Mouse (Mus musculus) thymus, postnatal 14 days (tissue): ENCODE measurements at regions not wholly inside any gene's neighbourhood (a gene's known extent, or its start where the extent isn't known, plus 50 kb on each side); places are given as distances from the start of the nearest gene placed in this dataset.

Experiments used
- DNase-seq: peaks from one replicate; pipeline ENCODE4 v3.0.0; 2021

GRCm38 (mm10) chr6:31065419-31065818 lies 106.5 kb upstream of the Klf14 start:
- no peak for DNase-seq

- DNase-seq, result no peak
Observed at GRCm38 (mm10) chr6:31066861-31067260, 108.0 kb upstream of the Klf14 start.

- no peak for DNase-seq
Observed at GRCm38 (mm10) chr6:31067453-31067852, 108.6 kb upstream of the Klf14 start.

- no peak for DNase-seq
Observed at GRCm38 (mm10) chr6:31069243-31069642, 110.4 kb upstream of the Klf14 start.

DNA sequence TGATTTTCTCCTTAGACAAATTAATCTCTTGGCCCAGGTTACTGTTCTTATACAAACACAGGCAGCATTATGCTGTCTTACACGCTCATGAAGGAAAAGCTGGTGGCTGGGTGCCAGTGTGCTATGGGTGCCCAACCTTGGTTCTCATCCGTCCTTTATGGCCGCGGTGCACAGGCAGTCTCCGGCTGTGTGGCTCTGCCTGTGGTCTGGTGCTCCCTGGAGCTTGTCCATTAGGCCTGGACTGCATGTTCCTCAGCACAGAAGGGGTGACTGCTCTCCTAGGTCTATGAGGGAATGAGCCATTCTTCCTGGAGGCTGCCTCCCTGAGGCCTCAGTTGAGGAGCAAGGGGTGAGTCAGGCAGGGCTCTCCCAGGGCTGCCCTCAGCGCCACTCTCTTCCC lies 111.7 kb upstream of the Klf14 start:
- no peak for DNase-seq

GRCm38 (mm10) chr6:31070966-31071365 lies 112.1 kb upstream of the Klf14 start:
- DNase-seq, result no peak

- no peak for DNase-seq
Observed at GRCm38 (mm10) chr6:31072072-31072471, 113.2 kb upstream of the Klf14 start.

DNA sequence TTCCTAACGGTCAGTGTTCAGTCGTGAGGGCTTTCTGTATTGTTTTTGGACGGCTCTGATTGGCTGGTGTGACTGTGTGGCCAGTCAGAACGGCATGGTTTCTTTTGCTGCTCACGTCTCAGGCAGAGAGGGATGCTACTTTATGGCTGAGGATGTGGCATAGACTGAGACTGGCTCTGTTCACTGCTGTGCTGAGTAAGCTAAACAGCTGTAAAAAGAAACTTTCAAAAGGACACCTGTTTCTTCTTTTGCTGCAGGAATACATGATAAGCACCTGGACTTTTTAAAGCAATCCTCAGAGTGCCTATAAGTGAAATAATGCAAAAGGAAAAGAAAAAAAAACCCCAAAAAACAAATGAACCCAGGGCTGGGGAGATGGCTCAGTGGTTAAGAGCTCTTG lies 113.7 kb upstream of the Klf14 start:
- peak; percentile 31 for DNase-seq

- DNase-seq, result no peak
Observed at GRCm38 (mm10) chr6:31073338-31073737, 114.5 kb upstream of the Klf14 start.

DNA sequence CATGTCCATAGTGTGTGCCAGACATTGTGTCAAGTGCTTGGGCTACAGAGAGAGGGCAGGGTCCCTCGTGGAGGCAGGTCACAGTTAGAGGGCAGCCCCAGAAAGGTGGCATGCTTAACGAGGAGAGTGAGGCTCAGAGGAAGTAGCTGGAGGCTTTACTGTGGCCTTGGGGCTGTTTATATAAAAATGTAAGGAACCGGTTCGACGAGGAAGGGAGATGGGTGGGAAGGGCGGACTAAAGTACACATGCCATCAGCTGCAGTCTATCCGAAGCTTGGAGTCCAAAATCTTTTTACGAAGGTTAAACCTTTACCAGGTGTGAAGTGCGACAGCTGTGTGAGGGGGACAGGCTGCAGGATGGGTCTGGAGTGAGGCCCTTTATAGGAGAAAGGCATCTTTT lies 115.5 kb upstream of the Klf14 start:
- DNase-seq, result no peak

DNA sequence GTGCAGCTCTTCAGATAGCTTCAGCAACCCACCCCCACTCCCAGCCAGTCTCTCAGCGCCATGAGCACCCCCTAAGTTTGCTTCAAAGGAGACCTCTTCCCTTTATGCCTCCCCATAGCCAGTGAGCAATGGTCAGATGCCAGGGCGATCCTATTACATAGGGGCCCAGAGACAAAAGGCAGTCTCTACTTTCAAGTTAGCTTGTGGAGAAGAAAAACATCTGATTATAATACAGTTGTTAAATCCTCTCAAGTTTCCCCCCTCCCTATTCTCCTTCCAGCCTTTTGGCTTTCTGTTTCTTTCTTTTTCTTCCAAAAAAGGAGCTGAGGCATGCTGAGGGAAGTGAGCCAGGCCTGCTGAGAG lies 116.3 kb upstream of the Klf14 start:
- DNase-seq, result no peak

GRCm38 (mm10) chr6:31075572-31076477 lies 116.9 kb upstream of the Klf14 start:
- peak; percentile 74 for DNase-seq

GRCm38 (mm10) chr6:31076478-31076834 lies 117.6 kb upstream of the Klf14 start:
- no peak for DNase-seq

DNA sequence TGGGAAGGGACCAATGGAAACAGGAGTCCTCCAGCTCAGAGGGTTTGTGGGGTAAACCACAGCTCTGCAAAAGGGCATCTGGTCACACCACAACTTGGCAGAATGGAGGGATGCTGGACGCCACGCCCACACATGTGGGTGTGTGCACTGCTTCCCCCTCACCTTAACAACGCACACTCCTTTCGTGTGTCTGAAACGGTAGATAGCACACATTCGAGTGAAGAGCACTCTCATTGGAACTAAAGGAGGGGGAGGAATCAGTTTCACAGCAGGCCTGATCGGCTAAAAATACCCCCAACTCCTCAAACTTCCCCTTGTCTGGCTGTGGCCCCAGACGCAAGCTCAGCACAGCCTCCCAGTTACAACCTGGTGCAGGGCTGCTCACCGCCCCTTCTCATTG lies 118.3 kb upstream of the Klf14 start:
- no peak for DNase-seq

GRCm38 (mm10) chr6:31077779-31078178 lies 118.9 kb upstream of the Klf14 start:
- no peak for DNase-seq

DNA sequence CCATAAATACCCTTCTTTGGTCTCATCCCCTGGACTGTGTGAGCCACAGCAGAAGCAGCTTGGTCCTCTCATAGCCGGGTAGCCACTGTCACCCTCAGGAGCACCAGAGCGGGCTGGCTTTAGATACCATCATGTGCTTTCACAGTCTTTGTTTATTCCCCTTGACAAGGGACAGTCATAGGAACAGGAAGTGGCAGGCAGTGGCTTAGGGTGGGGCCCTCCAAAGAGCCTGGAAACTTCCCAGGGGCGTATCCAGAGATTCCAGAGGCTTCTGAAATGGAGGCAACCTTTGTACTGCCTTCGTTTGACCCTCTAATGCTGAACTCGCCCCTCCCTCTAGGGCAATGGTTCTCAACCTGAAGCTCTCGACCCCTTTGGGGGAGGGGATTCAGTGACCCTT lies 119.5 kb upstream of the Klf14 start:
- DNase-seq, result no peak

- peak; percentile 34 for DNase-seq
Observed at GRCm38 (mm10) chr6:31079586-31080259, 120.8 kb upstream of the Klf14 start.

- DNase-seq, result no peak
Observed at GRCm38 (mm10) chr6:31080279-31080678, 121.4 kb upstream of the Klf14 start.

- DNase-seq, result no peak
Observed at GRCm38 (mm10) chr6:31080691-31081090, 121.8 kb upstream of the Klf14 start.

GRCm38 (mm10) chr6:31081238-31081637 lies 122.4 kb upstream of the Klf14 start:
- no peak for DNase-seq

DNA sequence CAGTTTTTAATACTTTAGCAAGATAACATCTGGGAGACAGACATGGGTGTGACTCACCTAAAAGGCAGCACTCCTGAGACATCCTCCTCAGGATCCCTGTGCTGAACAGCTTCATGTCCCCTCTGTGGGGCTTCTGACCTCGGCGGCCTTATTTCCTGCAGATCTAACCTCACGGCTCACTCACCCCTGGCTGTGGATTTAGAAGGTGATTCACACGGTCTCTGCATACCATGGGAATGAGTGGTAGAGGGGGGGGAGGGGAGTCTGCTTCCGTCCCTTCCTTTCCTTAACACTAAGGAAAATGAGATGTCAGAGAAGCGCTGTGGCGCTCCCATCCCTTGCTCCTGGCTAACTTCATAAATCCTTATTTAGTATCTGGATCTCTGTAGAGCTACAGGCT lies 123.1 kb upstream of the Klf14 start:
- DNase-seq, result no peak

- no peak for DNase-seq
Observed at GRCm38 (mm10) chr6:31082613-31083470, 124.0 kb upstream of the Klf14 start.

DNA sequence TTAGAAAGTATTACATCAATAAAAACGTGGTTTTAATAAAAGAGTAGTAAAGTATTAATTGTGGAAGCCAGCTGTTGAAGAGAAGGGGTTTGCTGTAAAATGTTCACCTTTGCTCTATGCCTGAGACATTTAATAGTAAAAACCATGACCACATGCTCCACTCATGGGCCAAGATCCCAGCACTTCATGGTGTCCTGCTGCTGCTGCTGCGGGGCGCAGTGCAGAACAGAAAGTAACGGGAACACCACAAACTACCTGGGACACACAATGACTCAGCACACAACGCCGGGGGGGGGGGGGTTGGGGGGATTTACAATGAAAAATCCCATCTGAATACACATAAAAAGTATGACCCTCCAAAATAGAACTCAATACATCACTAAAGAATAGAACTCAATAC lies 124.8 kb upstream of the Klf14 start:
- no peak for DNase-seq
